Mouse (Mus musculus) left cerebral cortex, adult 2 months (tissue): ENCODE data around the gene Pex10. TPM values are rescaled to one million over a fixed set of nuclear protein-coding genes. Genes with fewer than 3 reads are reported as not detected.

Experiments used
- DNase-seq, 2 experiments: peaks; one replicate each; pipeline ENCODE4 v3.0.0; 2021 to 2022; ENCODE audit warnings: low spot score in 2 of 2, mixed read lengths in 1 of 2; ENCODE audit errors: extremely low spot score in 1 of 2
- H3K27ac ChIP-seq: fragments of 200-600 bp; 2 replicates; pipeline ENCODE4 v1.8.1; 2022
- H3K4me3 ChIP-seq: fragments of 200-600 bp; 2 replicates; pipeline ENCODE4 v1.8.1; 2022
- CTCF ChIP-seq: fragments of 200-600 bp; IDR thresholded peaks from 2 replicates; pipeline ENCODE4 v1.8.1; 2022; ENCODE audit warnings: antibody characterized with exemption, mild to moderate bottlenecking, moderate library complexity
- intact Hi-C: fragments of 180-260 bp; cut with DNase I; formaldehyde crosslinking; loops from one replicate; pipeline ENCODE4 v1.15.1; 2025
- total RNA-seq, 2 experiments: library from RNA; stranded (reverse); gene quantifications; 2 replicates each; pipeline ENCODE4 v1.2.3; 2021

Gene Pex10
- total RNA-seq, 2 experiments from 2014 or later, result 17.4 to 18.3 TPM

DNA sequence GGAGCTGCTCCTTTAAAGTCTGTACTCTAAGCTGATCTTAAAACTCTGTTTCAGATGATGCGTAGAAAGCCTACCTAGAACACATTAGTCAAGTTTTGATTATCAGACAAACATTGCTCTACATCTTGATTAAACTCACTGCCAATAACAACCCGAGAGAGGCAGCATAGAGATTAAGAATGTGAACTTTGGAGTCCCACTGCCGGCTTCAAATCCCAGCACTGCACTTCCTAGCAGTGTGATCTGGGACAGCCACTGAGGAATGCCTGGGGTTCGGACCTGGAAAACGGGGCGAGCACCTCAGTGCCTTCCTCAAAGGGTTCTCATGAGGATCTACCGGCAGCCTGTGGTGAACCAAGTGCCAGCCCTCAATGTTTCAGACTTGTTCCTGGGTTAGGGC is 17.5 kb downstream of the Pex10 start:
- no peak overlapping the region for H3K4me3 ChIP-seq
- no peak for TF ChIP-seq CTCF
- H3K27ac ChIP-seq, result no peak overlapping the region
- intact Hi-C loops, result no loop called here
- no peak for DNase-seq

DNA sequence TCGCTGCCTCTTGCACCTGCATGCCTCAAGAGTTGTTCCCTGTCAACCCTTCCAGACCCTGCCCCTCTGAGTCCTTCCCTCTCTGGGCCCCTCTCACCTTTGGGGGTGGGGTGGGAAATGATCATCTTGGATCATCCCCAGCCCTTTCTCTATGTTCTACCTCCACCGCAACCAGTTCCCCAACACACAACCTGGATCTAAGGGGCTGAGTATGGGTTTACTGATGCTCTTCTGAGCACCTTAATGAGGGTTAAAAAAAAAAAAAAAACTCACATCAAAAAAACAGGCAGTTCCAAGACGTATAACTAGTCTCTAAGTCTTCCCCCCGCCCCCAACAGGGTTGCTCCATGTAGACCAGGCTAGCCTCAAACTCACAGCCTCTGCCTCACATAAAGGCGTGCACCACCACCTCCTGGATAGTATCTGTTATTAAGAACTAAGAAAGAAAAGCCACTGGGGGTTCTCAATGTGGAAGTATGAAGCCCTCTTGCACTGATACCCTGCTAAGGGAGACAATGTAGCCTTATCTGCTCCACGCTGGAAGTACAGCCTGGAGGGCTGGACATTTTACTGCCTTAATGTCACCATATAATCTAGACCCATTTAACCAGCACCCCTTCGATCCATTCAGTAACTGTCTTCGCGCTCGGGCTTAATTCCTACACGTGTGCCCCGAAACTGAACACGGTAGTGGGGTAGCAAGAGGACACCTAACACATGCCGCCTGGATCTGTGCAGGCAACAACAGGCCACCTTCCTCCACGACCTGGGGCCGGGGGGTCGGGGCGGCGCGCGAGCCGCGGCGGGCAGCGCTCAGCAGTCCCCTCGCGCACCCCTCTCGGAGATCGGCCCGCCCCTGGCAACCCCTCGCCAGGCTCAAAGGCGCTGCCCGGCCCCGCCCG is 18.6 kb downstream of the Pex10 start:
- intact Hi-C loops, result no loop called here
- no peak for DNase-seq
- Histone ChIP-seq H3K4me3 (peak overlapping the region; percentile 97), H3K27ac (peak overlapping the region; percentile 87)
- no peak for TF ChIP-seq CTCF

DNA sequence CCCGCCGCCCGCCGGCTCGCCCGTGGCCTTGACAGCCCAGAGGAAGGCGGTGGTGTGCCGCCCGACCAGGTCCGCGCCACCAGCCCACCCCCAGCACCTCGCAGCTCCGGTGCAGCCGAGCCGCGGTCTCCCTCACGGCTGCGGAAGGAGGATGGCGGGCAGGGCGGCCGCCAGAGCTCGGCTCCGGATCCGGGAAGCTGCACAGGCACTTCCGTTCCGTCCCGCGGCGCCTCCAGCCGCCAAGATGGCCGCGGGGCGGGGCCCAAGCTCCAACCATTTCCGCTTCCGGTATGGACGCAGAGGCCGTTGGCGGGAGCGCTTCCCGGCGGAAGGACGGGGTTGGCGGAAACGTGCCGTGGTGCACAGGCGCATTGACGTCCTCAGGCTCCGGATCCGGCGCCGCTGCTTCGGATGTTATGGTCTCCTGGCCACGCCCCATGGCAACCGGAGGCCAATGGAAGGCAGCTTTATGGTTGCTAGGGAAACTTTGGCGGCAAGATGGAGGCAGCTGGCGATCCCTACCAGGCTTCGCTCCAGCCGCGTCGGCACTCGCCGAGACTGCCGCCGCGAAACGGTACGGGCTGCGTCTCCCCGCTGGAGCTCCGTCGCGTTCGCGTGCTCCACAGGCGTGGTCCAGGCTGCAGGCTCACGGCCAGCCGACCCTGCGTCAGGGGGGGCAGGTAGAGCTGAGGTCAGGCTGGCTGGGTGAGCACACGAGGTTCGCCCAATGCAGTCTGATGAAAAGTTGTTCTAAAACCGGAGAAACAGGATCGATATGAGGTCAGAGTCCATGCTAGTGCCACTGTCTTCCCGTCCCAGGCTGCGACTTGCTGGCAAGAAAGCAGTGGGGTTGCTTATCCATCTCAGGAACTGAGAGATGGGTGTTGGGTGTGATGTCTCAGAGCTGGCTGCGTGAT is 19.6 kb downstream of the Pex10 start, which contains the start of the genes Rer1 and Morn1:
TSS of gene Rer1 (minus strand) at position 275 of the 917 bp plus-strand sequence.
TSS of gene Morn1 (plus strand) at position 470 of the 917 bp plus-strand sequence.
- intact Hi-C loops, result no loop called here
- H3K27ac ChIP-seq, result peak within 1 kb of the TSS; percentile 87
- DNase-seq, result peak; percentile 100
- peak within 1 kb of the TSS; percentile 97 for H3K4me3 ChIP-seq
- no peak for TF ChIP-seq CTCF

DNA sequence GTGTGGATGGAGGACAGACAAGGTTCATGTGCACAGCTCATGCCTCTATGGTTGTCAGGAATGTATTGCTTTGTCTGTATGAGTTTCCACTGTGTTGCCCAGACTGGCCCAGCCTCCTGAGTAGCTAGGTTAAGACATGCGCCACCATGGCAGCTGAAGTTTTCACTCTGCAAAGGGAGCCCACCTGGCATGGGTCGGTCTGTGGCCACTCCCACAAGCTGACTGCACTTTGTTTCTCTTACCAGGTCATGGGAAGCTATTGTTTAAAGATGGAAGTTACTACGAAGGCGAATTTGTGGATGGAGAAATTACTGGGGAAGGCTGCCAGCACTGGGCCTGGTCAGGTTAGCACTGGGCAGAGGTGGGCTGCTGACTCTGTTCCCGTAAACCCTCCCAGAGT is 22.4 kb downstream of the Pex10 start:
- Histone ChIP-seq H3K4me3 (no peak overlapping the region), H3K27ac (no peak overlapping the region)
- intact Hi-C loops, result no loop called here
- TF ChIP-seq CTCF, result no peak
- DNase-seq, result no peak

DNA sequence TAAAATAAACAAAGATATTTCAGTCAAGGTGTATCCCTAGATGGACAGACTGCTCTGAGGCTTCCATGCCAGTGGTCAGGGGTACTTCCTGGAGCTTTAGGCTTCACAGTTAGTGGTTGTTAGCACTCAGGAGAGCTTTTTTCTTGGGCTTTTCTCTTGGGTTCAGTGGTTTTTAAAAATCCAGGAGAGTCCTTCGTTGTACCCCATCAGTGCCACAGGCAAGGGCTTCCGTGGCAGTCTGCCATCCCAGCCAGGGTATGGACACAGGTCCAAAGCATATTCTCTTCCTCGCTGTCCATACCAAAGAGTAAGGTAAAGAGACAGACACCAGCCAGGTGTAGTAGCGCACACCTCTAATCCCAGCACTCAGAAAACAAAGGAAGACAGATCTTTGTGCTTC is 23.3 kb downstream of the Pex10 start:
- TF ChIP-seq CTCF, result no peak
- DNase-seq, result no peak
- H3K4me3 ChIP-seq, result no peak overlapping the region
- intact Hi-C loops, result no loop called here
- H3K27ac ChIP-seq, result no peak overlapping the region

DNA sequence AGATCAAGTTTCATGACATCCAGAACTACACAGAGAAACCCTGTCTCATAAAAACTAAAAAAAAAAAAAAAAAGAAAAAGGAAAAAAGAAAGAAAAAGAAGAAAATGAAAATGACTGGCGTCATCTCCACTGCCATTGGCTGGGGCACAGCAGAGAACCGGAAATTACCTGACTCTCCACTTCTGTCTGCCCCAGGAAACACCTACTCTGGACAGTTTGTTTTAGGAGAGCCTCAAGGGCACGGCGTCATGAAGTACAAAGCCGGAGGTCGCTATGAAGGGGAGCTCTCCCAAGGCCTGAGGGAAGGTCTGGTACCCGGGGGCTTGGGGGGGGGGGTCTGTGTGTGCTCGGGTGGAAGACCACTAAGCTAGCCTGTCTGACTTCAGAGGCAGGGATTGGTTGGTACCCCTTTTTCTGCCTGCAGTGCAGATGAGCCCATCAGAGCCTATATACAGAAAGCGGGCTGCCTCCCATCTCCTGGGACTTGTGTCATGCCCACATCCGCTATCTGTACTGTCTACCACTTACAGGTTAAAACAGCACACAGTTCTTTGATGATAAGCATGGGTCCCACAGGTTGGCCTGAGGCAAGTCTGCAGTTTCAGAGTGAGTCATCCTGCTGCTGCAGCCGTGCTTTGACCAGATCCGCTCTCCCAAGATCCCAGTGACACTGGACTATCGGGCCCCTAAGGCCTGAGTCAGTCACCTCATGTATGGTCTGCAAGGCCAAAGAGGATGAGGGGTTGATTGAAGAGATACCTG is 24.1 kb downstream of the Pex10 start:
- Histone ChIP-seq H3K4me3 (no peak overlapping the region), H3K27ac (no peak overlapping the region)
- intact Hi-C loops, result no loop called here
- TF ChIP-seq CTCF, result no peak
- no peak for DNase-seq

DNA sequence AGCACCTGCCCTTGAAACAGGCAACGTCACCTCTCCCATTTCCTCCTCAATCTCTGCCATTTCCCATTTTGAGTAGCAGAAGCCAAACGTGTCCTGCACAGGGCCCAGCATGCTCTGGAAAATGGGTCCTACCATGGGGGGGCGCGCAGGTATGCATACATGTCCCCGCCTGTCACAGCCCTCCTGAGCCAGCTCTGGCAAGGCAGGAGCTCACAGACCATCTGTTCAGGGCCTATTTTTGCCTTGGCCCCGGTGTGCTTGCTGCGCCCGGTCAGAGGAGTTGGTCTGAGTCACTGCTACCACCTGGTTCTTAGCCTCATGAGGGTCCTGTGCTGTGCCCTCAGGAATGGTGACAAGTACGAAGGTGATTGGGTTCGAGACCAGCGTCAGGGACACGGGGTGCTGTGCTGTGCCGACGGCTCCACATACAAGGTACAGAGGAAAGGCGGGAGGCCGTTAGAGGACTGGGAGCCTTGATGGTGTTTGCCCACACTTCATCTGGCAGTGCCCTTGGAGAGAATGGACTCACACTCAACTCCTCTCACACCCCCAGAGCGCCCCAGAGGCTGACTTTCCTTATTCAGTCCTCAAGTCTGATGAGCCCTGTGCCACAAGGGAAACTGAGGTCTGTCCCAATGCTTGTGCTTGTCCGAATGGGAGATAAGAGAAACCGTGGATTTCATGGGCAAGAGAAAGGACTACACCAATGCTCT is 26.1 kb downstream of the Pex10 start:
- intact Hi-C loops, result no loop called here
- no peak for TF ChIP-seq CTCF
- no peak for DNase-seq
- H3K27ac ChIP-seq, result no peak overlapping the region
- no peak overlapping the region for H3K4me3 ChIP-seq

DNA sequence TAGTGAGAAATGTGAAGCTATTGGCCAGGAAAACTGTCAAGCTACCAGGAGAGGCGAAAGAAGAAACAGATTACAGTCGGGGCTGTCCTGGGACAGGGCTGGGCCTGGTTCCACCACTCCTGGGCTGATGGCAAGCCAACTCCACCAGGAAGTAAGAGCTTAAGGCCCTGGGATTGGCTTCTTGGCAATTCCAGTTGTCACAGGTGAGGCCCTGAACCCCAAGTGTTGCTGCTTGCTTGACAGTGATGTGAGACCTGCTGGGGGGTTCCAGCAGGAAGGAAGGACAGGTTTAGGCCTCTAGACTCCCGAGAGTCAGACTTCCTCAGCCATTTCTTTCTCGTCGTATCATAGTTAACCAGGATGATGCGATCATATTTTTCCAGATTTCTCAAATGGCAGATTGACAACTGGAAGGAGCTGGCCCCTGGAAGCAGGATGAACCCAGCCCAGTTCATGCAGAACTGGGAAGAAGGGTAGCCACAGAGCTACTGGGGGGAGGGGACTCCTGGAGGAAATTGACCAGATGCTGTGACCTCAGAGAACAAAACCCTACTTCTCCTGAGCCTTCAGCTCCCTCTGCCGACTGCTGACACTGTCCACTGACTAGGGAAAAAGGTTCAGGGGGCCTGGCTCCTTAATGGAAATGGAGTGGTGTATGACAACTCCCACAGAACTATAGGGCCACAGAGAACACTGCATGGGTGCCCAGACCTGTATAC is 26.8 kb downstream of the Pex10 start:
- TF ChIP-seq CTCF, result no peak
- no peak for DNase-seq
- Histone ChIP-seq H3K27ac (no peak overlapping the region), H3K4me3 (no peak overlapping the region)
- intact Hi-C loops, result no loop called here

DNA sequence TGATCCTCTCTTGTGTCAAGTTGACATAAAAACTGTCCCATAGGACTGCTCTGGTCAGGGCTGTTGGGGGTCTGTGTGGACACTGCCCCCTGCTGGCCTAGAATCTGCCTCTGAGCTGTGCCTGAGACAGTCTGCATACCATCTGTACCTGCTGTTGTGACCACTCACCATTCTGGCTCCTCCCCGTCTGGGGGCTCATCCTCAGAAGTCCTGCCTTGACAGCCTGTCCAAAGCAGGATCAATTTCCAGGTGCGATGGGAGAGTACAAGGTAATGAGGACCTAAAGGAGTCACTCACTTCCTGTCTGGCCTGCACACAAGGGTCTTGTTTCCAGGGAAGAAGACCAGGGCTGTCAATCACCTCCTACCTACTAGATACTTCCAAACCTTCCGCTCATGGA is 27.7 kb downstream of the Pex10 start:
- intact Hi-C loops, result no loop called here
- TF ChIP-seq CTCF, result peak; percentile 74
- Histone ChIP-seq H3K27ac (no peak overlapping the region), H3K4me3 (no peak overlapping the region)
- DNase-seq, result peak in 1 of 2 experiments; percentile 38

DNA sequence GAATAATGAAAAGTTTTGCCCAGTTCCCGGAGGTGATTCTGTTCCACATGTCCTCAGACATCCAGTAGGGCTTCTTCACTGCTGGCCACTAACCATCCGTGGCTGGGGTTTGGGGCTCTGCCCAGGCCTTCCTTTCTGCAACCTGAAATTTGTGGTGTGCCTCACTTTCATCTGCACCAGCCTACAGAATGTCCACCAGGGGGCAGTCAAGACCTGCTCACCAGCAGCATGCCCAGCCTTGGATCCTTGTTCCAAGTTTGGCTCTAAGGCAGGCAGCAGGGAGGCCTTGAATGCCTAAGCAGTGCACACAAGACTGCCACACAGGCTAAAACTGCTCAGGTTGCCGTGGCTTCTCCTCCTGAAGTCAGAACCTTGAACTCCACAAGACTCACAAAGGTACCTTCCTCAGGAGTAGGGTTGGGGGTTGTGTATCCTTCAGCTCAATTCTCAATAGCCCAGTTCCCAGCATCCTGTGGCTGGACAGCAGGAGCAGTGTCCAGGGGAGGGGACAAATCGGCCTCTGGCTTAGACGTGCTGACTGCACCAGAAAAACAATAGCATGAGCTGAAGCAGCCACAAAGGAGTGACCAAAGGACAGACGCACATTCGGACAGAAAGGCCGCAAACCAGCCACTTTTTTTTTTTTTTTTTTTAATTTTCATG is 28.6 kb downstream of the Pex10 start:
- peak; percentile 85 to 86 for DNase-seq
- Histone ChIP-seq H3K4me3 (no peak overlapping the region), H3K27ac (peak overlapping the region; percentile 63)
- peak; percentile 98 for TF ChIP-seq CTCF
- intact Hi-C loops, result loop anchor here (1.0 to 5.0 kb wide), 2 partner anchors 154 to 212 kb away; partner anchors contain the start of gene Faap20
